Mouse (Mus musculus) embryonic facial prominence, embryonic 11.5 days (tissue): ENCODE results near the gene Sac3d1. TPM values are rescaled to one million over a fixed set of nuclear protein-coding genes. Genes with fewer than 3 reads are reported as not detected.

Experiments
- ATAC-seq: fragments of 200-750 bp; cut with Nextera tagmentation; replicated peaks from 2 replicates; pipeline ENCODE4 v1.8.0; 2017; ENCODE audit warnings: low read depth; ENCODE audit not compliant: insufficient number of reproducible peaks, low FRiP score, low TSS enrichment
- DNase-seq: peaks from one replicate; pipeline ENCODE4 v3.0.0-alpha.2; 2015; ENCODE audit warnings: low spot score
- H3K27ac ChIP-seq: fragments of 300-500 bp; sonication (generic); replicated peaks from 2 replicates; pipeline ENCODE4 v1.5.1; 2014; ENCODE audit warnings: mild to moderate bottlenecking, low read depth, low read length, control low read depth
- H3K27me3 ChIP-seq: fragments of 300-500 bp; sonication (generic); 2 replicates; pipeline ENCODE4 v1.6.1; 2014; ENCODE audit warnings: mild to moderate bottlenecking, low read length, moderate library complexity, mixed read lengths; ENCODE audit not compliant: control insufficient read depth, insufficient read depth
- H3K36me3 ChIP-seq: fragments of 300-500 bp; sonication (generic); replicated peaks from 2 replicates; pipeline ENCODE4 v1.6.1; 2014; ENCODE audit warnings: low read depth, mild to moderate bottlenecking, low read length, moderate library complexity, mixed read lengths; ENCODE audit not compliant: control insufficient read depth, insufficient read depth
- H3K4me1 ChIP-seq: fragments of 300-500 bp; sonication (generic); 2 replicates; pipeline ENCODE4 v1.6.1; 2014; ENCODE audit warnings: low read length, mixed read lengths; ENCODE audit not compliant: control insufficient read depth, insufficient read depth
- H3K4me2 ChIP-seq: fragments of 300-500 bp; sonication (generic); 2 replicates; pipeline ENCODE4 v1.6.1; 2014; ENCODE audit warnings: low read depth, mild to moderate bottlenecking, control low read depth, low read length, moderate library complexity
- H3K4me3 ChIP-seq: fragments of 300-500 bp; sonication (generic); 2 replicates; pipeline ENCODE4 v1.5.1; 2014; ENCODE audit warnings: low read depth, low read length, control low read depth
- H3K9ac ChIP-seq: fragments of 300-500 bp; sonication (generic); replicated peaks from 2 replicates; pipeline ENCODE4 v1.6.1; 2014; ENCODE audit warnings: mild to moderate bottlenecking, control low read depth, low read length
- H3K9me3 ChIP-seq: fragments of 300-500 bp; sonication (generic); replicated peaks from 2 replicates; pipeline ENCODE4 v1.6.1; 2016; ENCODE audit warnings: mild to moderate bottlenecking, low read length, inconsistent platforms, mixed read lengths; ENCODE audit not compliant: control insufficient read depth
- WGBS: fragments of 180-500 bp; shearing (Covaris S2); extraction: QIAGEN DNeasy Blood & Tissue Kit; methylation state at CpG from one replicate; pipeline ENCODE4 v1.1.7; 2014; 5-methylcytosine and 5-hydroxymethylcytosine counted together
- polyA plus RNA-seq: library from polyadenylated mRNA; unstranded; fragments of >200 nt; fragmentation: Nextera tagmentation; extraction: Ambion mirVana; gene quantifications from 2 replicates; pipeline ENCODE4 v1.2.1, GENCODE M21; 2014

Gene Sac3d1
- polyA plus RNA-seq, 1 experiment from 2014 or later, result 60.7 TPM

- DNase-seq (peak; percentile 94), ATAC-seq (peak; percentile 89)
- Histone ChIP-seq H3K4me3 (peak within 1 kb of the TSS; percentile 54), H3K4me1 (no peaks in the 10 kb centered on the region), H3K9me3 (no peaks in the 10 kb centered on the region), H3K36me3 (no peaks in the 10 kb centered on the region), H3K27ac (peak within 1 kb of the TSS; percentile 42), H3K9ac (peak within 1 kb of the TSS; percentile 69), H3K4me2 (peak within 1 kb of the TSS; percentile 68), H3K27me3 (no peaks in the 10 kb centered on the region)
- WGBS, result under 1% methylated on average over 32 of the region's 32 CpGs
Measured at GRCm38 (mm10) chr19:6127760-6128341, 9.4 kb upstream of the Sac3d1 start, which contains the start of gene Snx15. TSS of gene Snx15 (minus strand) at chr19:6128304.

- H3K9ac ChIP-seq, result peak overlapping the region; percentile 69; the same call in 1 of the 2 replicates
- peak overlapping the region; percentile 54 for H3K4me3 ChIP-seq
- DNase-seq (no peak), ATAC-seq (no peak)
- peak overlapping the region; percentile 68 for H3K4me2 ChIP-seq
- no peaks in the 10 kb centered on the region for H3K27me3 ChIP-seq
- no peaks in the 10 kb centered on the region for H3K36me3 ChIP-seq
- H3K27ac ChIP-seq, result 0 out of 2 replicates have a peak overlapping the region, but pooled peaks have one; percentile 42
- H3K4me1 ChIP-seq, result no peaks in the 10 kb centered on the region
- 72% methylated on average over 10 of the region's 10 CpGs for WGBS
- no peaks in the 10 kb centered on the region for H3K9me3 ChIP-seq
Measured at GRCm38 (mm10) chr19:6126789-6127580, 8.5 kb upstream of the Sac3d1 start.

GRCm38 (mm10) chr19:6126289-6126688 lies 7.8 kb upstream of the Sac3d1 start:
- Histone ChIP-seq H3K27ac (no peak overlapping the region), H3K9me3 (no peaks in the 10 kb centered on the region), H3K4me3 (no peak overlapping the region), H3K9ac (no peak overlapping the region), H3K36me3 (no peaks in the 10 kb centered on the region), H3K4me2 (no peak overlapping the region), H3K27me3 (no peaks in the 10 kb centered on the region), H3K4me1 (no peaks in the 10 kb centered on the region)
- 19% methylated on average over 4 of the region's 4 CpGs for WGBS
- ATAC-seq (no peak), DNase-seq (peak; percentile 78)

- no peaks in the 10 kb centered on the region for H3K36me3 ChIP-seq
- DNase-seq (no peak), ATAC-seq (no peak)
- H3K27me3 ChIP-seq, result no peaks in the 10 kb centered on the region
- H3K9ac ChIP-seq, result no peak overlapping the region
- H3K27ac ChIP-seq, result no peak overlapping the region
- H3K9me3 ChIP-seq, result no peaks in the 10 kb centered on the region
- H3K4me3 ChIP-seq, result no peak overlapping the region
- H3K4me2 ChIP-seq, result no peak overlapping the region
- WGBS, result 74% methylated on average over 2 of the region's 2 CpGs
- H3K4me1 ChIP-seq, result no peaks in the 10 kb centered on the region
Measured at GRCm38 (mm10) chr19:6124898-6125297, 6.4 kb upstream of the Sac3d1 start.

GRCm38 (mm10) chr19:6123330-6123729 lies 4.9 kb upstream of the Sac3d1 start:
- no peaks in the 10 kb centered on the region for H3K4me1 ChIP-seq
- H3K9ac ChIP-seq, result no peak overlapping the region
- no peak overlapping the region for H3K4me2 ChIP-seq
- H3K36me3 ChIP-seq, result no peaks in the 10 kb centered on the region
- WGBS, result 52% methylated on average over 8 of the region's 8 CpGs
- no peaks in the 10 kb centered on the region for H3K9me3 ChIP-seq
- DNase-seq (peak; percentile 69), ATAC-seq (no peak)
- no peak overlapping the region for H3K4me3 ChIP-seq
- H3K27me3 ChIP-seq, result no peaks in the 10 kb centered on the region
- H3K27ac ChIP-seq, result no peak overlapping the region

GRCm38 (mm10) chr19:6121761-6122160 lies 3.3 kb upstream of the Sac3d1 start:
- 26% methylated on average over 19 of the region's 19 CpGs for WGBS
- no peak overlapping the region for H3K27ac ChIP-seq
- ATAC-seq, result no peak

GRCm38 (mm10) chr19:6118677-6119185 lies 281 bp upstream of the Sac3d1 start:
- no peaks in the 10 kb centered on the region for H3K4me1 ChIP-seq

More at GRCm38 (mm10) chr19:6121761-6122160, 3.3 kb upstream of the Sac3d1 start:
- Histone ChIP-seq H3K4me1 (no peaks in the 10 kb centered on the region), H3K9me3 (no peaks in the 10 kb centered on the region), H3K4me3 (no peak overlapping the region), H3K4me2 (no peak overlapping the region), H3K36me3 (no peaks in the 10 kb centered on the region), H3K9ac (peak overlapping the region; percentile 18), H3K27me3 (no peaks in the 10 kb centered on the region)
- DNase-seq, result no peak

More at GRCm38 (mm10) chr19:6118677-6119185, 281 bp upstream of the Sac3d1 start:
- Histone ChIP-seq H3K4me3 (peak overlapping the region; percentile 87), H3K4me2 (peak overlapping the region; percentile 86), H3K9ac (peak overlapping the region; percentile 93), H3K9me3 (no peaks in the 10 kb centered on the region), H3K27ac (no peak overlapping the region), H3K27me3 (no peaks in the 10 kb centered on the region), H3K36me3 (peaks cover 12% of the 10 kb centered on the region)
- peak; percentile 50 for ATAC-seq
- peak; percentile 31 for DNase-seq
- WGBS, result 1% methylated on average over 8 of the region's 8 CpGs
